Comparison of ENCODE assay signal across 15 mouse cellular contexts in genomic region chr16:32664211-32664610, GRCm38 (mm10). TPM values are rescaled to one million over a fixed set of nuclear protein-coding genes. Genes with fewer than 3 reads are reported as not detected.
DNase-seq lines count a peak whose midpoint lies in the region; ATAC-seq and TF ChIP-seq lines count a peak whose summit lies in the region.
"Had no signal": no experiment of that assay in that cellular context is flagged by ENCODE, and none has a peak within 500 bp of the region (broad histone marks: within the 10 kb centered on the region; RNA-seq: fewer than 3 reads in every experiment).

No protein-coding gene starts in this region.

- intact Hi-C loops in heart, adult 2 months (cut with DNase I): no loop called here

- TF ChIP-seq POLR2A in heart, adult 2 months (IDR thresholded peaks at IDR 0.05; ENCODE audit: insufficient read depth, low read depth, low read length): no peak

- DNase-seq in hindbrain, embryonic 11.5 days (ENCODE audit: low spot score): no peak
- DNase-seq in cerebellum, adult 9-10 months: no peak
- no peak for DNase-seq in heart, adult 2 months
- DNase-seq in embryonic facial prominence, embryonic 10.5 days (ENCODE audit: low spot score): no peak
- DNase-seq: adrenal gland, postnatal 36 days; kidney, adult 11 months; kidney, postnatal 10 days had no signal

- no peak for TF ChIP-seq CTCF in heart, adult 2 months (IDR thresholded peaks at IDR 0.05)

- peaks cover 13% of the 10 kb centered on the region for H3K36me3 ChIP-seq in hindbrain, embryonic 13.5 days
- H3K36me3 ChIP-seq in hindbrain, embryonic 11.5 days (ENCODE audit: control insufficient read depth, insufficient read depth, low read length): no peaks in the 10 kb centered on the region
- H3K36me3 ChIP-seq in hindbrain, embryonic 16.5 days (ENCODE audit: control insufficient read depth, insufficient read depth, low read length): no peaks in the 10 kb centered on the region
- no peaks in the 10 kb centered on the region for H3K36me3 ChIP-seq in liver, embryonic 15.5 days (replicated peaks)
- peaks cover 2% of the 10 kb centered on the region; the same call in 1 of the 2 replicates for H3K36me3 ChIP-seq in heart, adult 2 months (ENCODE audit: control insufficient read depth, insufficient read depth, low read length)
- H3K36me3 ChIP-seq in embryonic facial prominence, embryonic 10.5 days (replicated peaks): peaks cover 28% of the 10 kb centered on the region

- H3K79me2 ChIP-seq in heart, adult 2 months (replicated peaks; ENCODE audit: control insufficient read depth, insufficient read depth, low read length): no peaks in the 10 kb centered on the region

- no peak for ATAC-seq in hindbrain, embryonic 13.5 days (ENCODE audit: low FRiP score)
- no peak for ATAC-seq in hindbrain, embryonic 11.5 days (ENCODE audit: low FRiP score)
- peak; percentile 48 for ATAC-seq in erythroid progenitor cell, adult 5-6 weeks (replicated peaks; ENCODE audit: low FRiP score, poor library complexity, severe bottlenecking)
- ATAC-seq in hindbrain, embryonic 16.5 days: no peak
- no peak for ATAC-seq in liver, embryonic 15.5 days (ENCODE audit: insufficient read depth)

- H3K4me3 ChIP-seq in hindbrain, embryonic 13.5 days: no peak overlapping the region
- no peak overlapping the region for H3K4me3 ChIP-seq in hindbrain, embryonic 11.5 days (ENCODE audit: low read depth, low read length)
- no peak overlapping the region for H3K4me3 ChIP-seq in hindbrain, embryonic 16.5 days (ENCODE audit: low read length)
- H3K4me3 ChIP-seq in liver, embryonic 15.5 days (replicated peaks): no peak overlapping the region
- H3K4me3 ChIP-seq in heart, adult 2 months: no peak overlapping the region
- no peak overlapping the region for H3K4me3 ChIP-seq in embryonic facial prominence, embryonic 10.5 days
- H3K4me3 ChIP-seq: heart, embryonic 13.5 days; left cerebral cortex, adult 2 months; neural tube, embryonic 12.5 days had no signal

- no peaks in the 10 kb centered on the region for H3K27me3 ChIP-seq in hindbrain, embryonic 13.5 days
- H3K27me3 ChIP-seq in hindbrain, embryonic 11.5 days (ENCODE audit: control insufficient read depth, insufficient read depth, low read length): no peaks in the 10 kb centered on the region
- no peaks in the 10 kb centered on the region for H3K27me3 ChIP-seq in hindbrain, embryonic 16.5 days (replicated peaks; ENCODE audit: control insufficient read depth, insufficient read depth, low read length)
- H3K27me3 ChIP-seq in liver, embryonic 15.5 days: no peaks in the 10 kb centered on the region
- H3K27me3 ChIP-seq in heart, adult 2 months (ENCODE audit: control insufficient read depth, insufficient read depth, low read length): no peaks in the 10 kb centered on the region
- H3K27me3 ChIP-seq in embryonic facial prominence, embryonic 10.5 days (replicated peaks; ENCODE audit: low read depth, poor library complexity, severe bottlenecking): no peaks in the 10 kb centered on the region
- H3K27me3 ChIP-seq: heart, embryonic 13.5 days; neural tube, embryonic 12.5 days had no signal

- 91% methylated on average over 2 of the region's 2 CpGs for WGBS in hindbrain, embryonic 13.5 days
- 88% methylated on average over 2 of the region's 2 CpGs for WGBS in hindbrain, embryonic 11.5 days
- WGBS in hindbrain, embryonic 16.5 days: 83% methylated on average over 2 of the region's 2 CpGs
- WGBS in liver, embryonic 15.5 days (ENCODE audit: insufficient replicate concordance): 25% methylated on average over 2 of the region's 2 CpGs
- 92% methylated on average over 2 of the region's 2 CpGs for WGBS in heart, adult 2 months
- WGBS in embryonic facial prominence, embryonic 10.5 days: 75% methylated on average over 2 of the region's 2 CpGs

- TF ChIP-seq EP300 in heart, adult 2 months (IDR thresholded peaks at IDR 0.05; ENCODE audit: insufficient read depth, low read depth, low read length): no peak

- H3K4me2 ChIP-seq in hindbrain, embryonic 13.5 days: no peak overlapping the region; the same call in 1 of the 2 replicates
- no peak overlapping the region for H3K4me2 ChIP-seq in hindbrain, embryonic 11.5 days (replicated peaks; ENCODE audit: low read depth, low read length)
- peak overlapping the region; percentile 35; the same call in 1 of the 2 replicates for H3K4me2 ChIP-seq in hindbrain, embryonic 16.5 days (ENCODE audit: low read length)
- H3K4me2 ChIP-seq in liver, embryonic 15.5 days: peak overlapping the region; percentile 63
- H3K4me2 ChIP-seq: heart, embryonic 13.5 days had no signal

- H3K9ac ChIP-seq in hindbrain, embryonic 13.5 days: 0 out of 2 replicates have a peak overlapping the region, but pooled peaks have one; percentile 39
- no peak overlapping the region for H3K9ac ChIP-seq in hindbrain, embryonic 11.5 days (ENCODE audit: low read depth, low read length)
- H3K9ac ChIP-seq in hindbrain, embryonic 16.5 days (ENCODE audit: low read depth, low read length): no peak overlapping the region
- H3K9ac ChIP-seq in liver, embryonic 15.5 days: peak overlapping the region; percentile 16; the same call in 1 of the 2 replicates
- no peak overlapping the region for H3K9ac ChIP-seq in heart, adult 2 months (ENCODE audit: low read depth, low read length)
- H3K9ac ChIP-seq: neural tube, embryonic 12.5 days had no signal

- peaks cover 83% of the 10 kb centered on the region for H3K4me1 ChIP-seq in hindbrain, embryonic 13.5 days (replicated peaks)
- peaks cover 2% of the 10 kb centered on the region; the same call in 1 of the 2 replicates for H3K4me1 ChIP-seq in hindbrain, embryonic 11.5 days (replicated peaks; ENCODE audit: control insufficient read depth, insufficient read depth, low read length)
- peaks cover 62% of the 10 kb centered on the region for H3K4me1 ChIP-seq in hindbrain, embryonic 16.5 days (ENCODE audit: control insufficient read depth, insufficient read depth, low read depth, low read length)
- H3K4me1 ChIP-seq in liver, embryonic 15.5 days (replicated peaks): peaks cover 96% of the 10 kb centered on the region
- H3K4me1 ChIP-seq in heart, adult 2 months (ENCODE audit: control insufficient read depth, insufficient read depth, low read length): peaks cover 27% of the 10 kb centered on the region
- H3K4me1 ChIP-seq in embryonic facial prominence, embryonic 10.5 days: peaks cover 67% of the 10 kb centered on the region

- H3K9me3 ChIP-seq in hindbrain, embryonic 13.5 days: no peaks in the 10 kb centered on the region
- no peaks in the 10 kb centered on the region for H3K9me3 ChIP-seq in hindbrain, embryonic 11.5 days (ENCODE audit: control insufficient read depth, low read length)
- H3K9me3 ChIP-seq in hindbrain, embryonic 16.5 days (ENCODE audit: control insufficient read depth, low read length): no peaks in the 10 kb centered on the region
- no peaks in the 10 kb centered on the region for H3K9me3 ChIP-seq in liver, embryonic 15.5 days (replicated peaks)
- no peaks in the 10 kb centered on the region for H3K9me3 ChIP-seq in embryonic facial prominence, embryonic 10.5 days
- H3K9me3 ChIP-seq: heart, embryonic 13.5 days; neural tube, embryonic 12.5 days had no signal

- H3K27ac ChIP-seq in hindbrain, embryonic 13.5 days: peak overlapping the region; percentile 74
- no peak overlapping the region for H3K27ac ChIP-seq in hindbrain, embryonic 11.5 days (ENCODE audit: low read depth, low read length)
- H3K27ac ChIP-seq in hindbrain, embryonic 16.5 days (ENCODE audit: low read depth, low read length): peak overlapping the region; percentile 73; the same call in 1 of the 2 replicates
- H3K27ac ChIP-seq in liver, embryonic 15.5 days (replicated peaks): peak overlapping the region; percentile 95
- no peak overlapping the region for H3K27ac ChIP-seq in heart, adult 2 months
- H3K27ac ChIP-seq in embryonic facial prominence, embryonic 10.5 days (replicated peaks): no peak overlapping the region
- H3K27ac ChIP-seq: heart, embryonic 13.5 days; neural tube, embryonic 12.5 days; stomach, postnatal 0 days had no signal

RNA-seq across cellular contexts. Expression of gene Tnk2, which starts 20.5 kb away (rescaled TPM):
- polyA plus RNA-seq in hindbrain, embryonic 13.5 days (2015; fragmentation: Nextera tagmentation; extraction: Ambion mirVana): 18.0 and 19.1 TPM in 2 replicates
- 5.2 and 7.0 TPM in 2 replicates for polyA plus RNA-seq in hindbrain, embryonic 11.5 days (2014; fragmentation: Nextera tagmentation; extraction: Ambion mirVana)
- total RNA-seq in erythroid progenitor cell, adult 5-6 weeks (2015; ENCODE audit: low replicate concordance): 124 and 134 TPM in 2 replicates
- total RNA-seq in erythroid progenitor cell, adult 5-6 weeks (2017; ENCODE audit: low replicate concordance): 62.9 and 115 TPM in 2 replicates
- 19.3 and 22.6 TPM in 2 replicates for polyA plus RNA-seq in hindbrain, embryonic 16.5 days (2015; fragmentation: Nextera tagmentation; extraction: Ambion mirVana)
- 4.5 and 4.7 TPM in 2 replicates for polyA plus RNA-seq in liver, embryonic 15.5 days (2015; fragmentation: Nextera tagmentation; extraction: Ambion mirVana)
- 10 to 100 TPM; 17.8 to 19.6 TPM for total RNA-seq in heart, adult 2 months (2021)
- polyA plus RNA-seq in heart, adult 2 months (2012; rRNA removed): 32.2 and 37.0 TPM in 2 replicates
- 8.6 and 8.7 TPM in 2 replicates for polyA plus RNA-seq in embryonic facial prominence, embryonic 10.5 days (2016; fragmentation: Nextera tagmentation; extraction: Ambion mirVana)

RNA-seq across cellular contexts. Expression of gene Tfrc, which starts 55.5 kb away (rescaled TPM):
- 32.6 and 44.3 TPM in 2 replicates for polyA plus RNA-seq in hindbrain, embryonic 13.5 days (2015; fragmentation: Nextera tagmentation; extraction: Ambion mirVana)
- 59.0 and 69.2 TPM in 2 replicates for polyA plus RNA-seq in hindbrain, embryonic 11.5 days (2014; fragmentation: Nextera tagmentation; extraction: Ambion mirVana)
- total RNA-seq in erythroid progenitor cell, adult 5-6 weeks (2015; ENCODE audit: low replicate concordance): 2,179 and 2,513 TPM in 2 replicates
- total RNA-seq in erythroid progenitor cell, adult 5-6 weeks (2017; ENCODE audit: low replicate concordance): 2,141 and 2,792 TPM in 2 replicates
- polyA plus RNA-seq in hindbrain, embryonic 16.5 days (2015; fragmentation: Nextera tagmentation; extraction: Ambion mirVana): 26.3 and 36.5 TPM in 2 replicates
- 285 and 299 TPM in 2 replicates for polyA plus RNA-seq in liver, embryonic 15.5 days (2015; fragmentation: Nextera tagmentation; extraction: Ambion mirVana)
- 10 to 100 TPM; 51.3 to 85.7 TPM for total RNA-seq in heart, adult 2 months (2021)
- 27.8 and 72.8 TPM in 2 replicates for polyA plus RNA-seq in heart, adult 2 months (2012; rRNA removed)
- 50.0 and 61.5 TPM in 2 replicates for polyA plus RNA-seq in embryonic facial prominence, embryonic 10.5 days (2016; fragmentation: Nextera tagmentation; extraction: Ambion mirVana)

Comparison
In these comparisons a context has a peak if more than half of its experiments do, and no peak if none do; other contexts are left out.
1. H3K27ac ChIP-seq: peak in hindbrain, embryonic 13.5 days (single experiment), hindbrain, embryonic 16.5 days (single experiment) and liver, embryonic 15.5 days (single experiment); none in hindbrain, embryonic 11.5 days (single experiment), heart, adult 2 months (single experiment) and embryonic facial prominence, embryonic 10.5 days (single experiment).
2. H3K4me2 ChIP-seq: peak in hindbrain, embryonic 16.5 days (single experiment) and liver, embryonic 15.5 days (single experiment); none in hindbrain, embryonic 13.5 days (single experiment) and hindbrain, embryonic 11.5 days (single experiment).
3. H3K9ac ChIP-seq: peak in hindbrain, embryonic 13.5 days (single experiment) and liver, embryonic 15.5 days (single experiment); none in hindbrain, embryonic 11.5 days (single experiment), hindbrain, embryonic 16.5 days (single experiment) and heart, adult 2 months (single experiment).